Mouse (Mus musculus): Measurements from ENCODE around the gene Rxfp2. TPM values are rescaled to one million over a fixed set of nuclear protein-coding genes. Genes with fewer than 3 reads are reported as not detected.

The Rxfp2 gene
- polyA plus RNA-seq, 1 experiment from 2014 or later: 0.64 TPM

GRCm38 (mm10) chr5:150051828-150052227 is 33.4 kb downstream of the Rxfp2 start:
- Histone ChIP-seq H3K27me3 (ENCODE audit: low read depth, poor library complexity, severe bottlenecking) (no peaks in the 10 kb centered on the region), H3K36me3 (no peaks in the 10 kb centered on the region), H3K4me3 (no peak overlapping the region), H3K9me3 (replicated peaks) (no peaks in the 10 kb centered on the region), H3K4me1 (no peaks in the 10 kb centered on the region), H3K27ac (replicated peaks) (no peak overlapping the region)
- peak; percentile 54 for DNase-seq (ENCODE audit: low spot score)
- WGBS: 59% methylated on average over 5 of the region's 5 CpGs

GRCm38 (mm10) chr5:150053294-150053693 is 34.8 kb downstream of the Rxfp2 start:
- WGBS: 95% methylated on average over 4 of the region's 4 CpGs
- no peak for DNase-seq (ENCODE audit: low spot score)
- Histone ChIP-seq H3K27me3 (ENCODE audit: low read depth, poor library complexity, severe bottlenecking) (no peaks in the 10 kb centered on the region), H3K9me3 (replicated peaks) (no peaks in the 10 kb centered on the region), H3K4me3 (no peak overlapping the region), H3K4me1 (no peaks in the 10 kb centered on the region), H3K27ac (replicated peaks) (no peak overlapping the region), H3K36me3 (no peaks in the 10 kb centered on the region)

- 0 out of 2 replicates have a peak, but pooled peaks cover 5% of the 10 kb centered on the region for H3K9me3 ChIP-seq (replicated peaks)
- WGBS: 92% methylated on average over 7 of the region's 7 CpGs
- no peak overlapping the region for H3K27ac ChIP-seq (replicated peaks)
These were observed 35.5 kb downstream of the Rxfp2 start for GRCm38 (mm10) chr5:150053956-150054355.

GRCm38 (mm10) chr5:150055322-150055721 is 36.8 kb downstream of the Rxfp2 start:
- no peak overlapping the region for H3K27ac ChIP-seq (replicated peaks)
- WGBS: 84% methylated on average over 1 of the region's 1 CpGs
- no peaks in the 10 kb centered on the region for H3K36me3 ChIP-seq
- no peaks in the 10 kb centered on the region for H3K27me3 ChIP-seq (ENCODE audit: low read depth, poor library complexity, severe bottlenecking)
- H3K4me1 ChIP-seq: no peaks in the 10 kb centered on the region
- no peak for DNase-seq (ENCODE audit: low spot score)
- H3K4me3 ChIP-seq: no peak overlapping the region
- H3K9me3 ChIP-seq (replicated peaks): 0 out of 2 replicates have a peak, but pooled peaks cover 6% of the 10 kb centered on the region

More at GRCm38 (mm10) chr5:150053956-150054355, 35.5 kb downstream of the Rxfp2 start:
- Histone ChIP-seq H3K36me3 (no peaks in the 10 kb centered on the region), H3K4me3 (no peak overlapping the region), H3K27me3 (ENCODE audit: low read depth, poor library complexity, severe bottlenecking) (no peaks in the 10 kb centered on the region), H3K4me1 (no peaks in the 10 kb centered on the region)
- no peak for DNase-seq (ENCODE audit: low spot score)

- WGBS: 84% methylated on average over 5 of the region's 5 CpGs
These were observed 37.6 kb downstream of the Rxfp2 start for GRCm38 (mm10) chr5:150056056-150056455.

GRCm38 (mm10) chr5:150058845-150059244 is 40.4 kb downstream of the Rxfp2 start:
- DNase-seq (ENCODE audit: low spot score): no peak
- H3K4me1 ChIP-seq: no peaks in the 10 kb centered on the region
- H3K9me3 ChIP-seq (replicated peaks): peaks cover 12% of the 10 kb centered on the region; the same call in 1 of the 2 replicates
- WGBS: 82% methylated on average over 5 of the region's 5 CpGs
- H3K36me3 ChIP-seq: no peaks in the 10 kb centered on the region
- no peaks in the 10 kb centered on the region for H3K27me3 ChIP-seq (ENCODE audit: low read depth, poor library complexity, severe bottlenecking)
- H3K4me3 ChIP-seq: no peak overlapping the region
- H3K27ac ChIP-seq (replicated peaks): no peak overlapping the region

More at GRCm38 (mm10) chr5:150056056-150056455, 37.6 kb downstream of the Rxfp2 start:
- Histone ChIP-seq H3K27ac (replicated peaks) (no peak overlapping the region), H3K36me3 (no peaks in the 10 kb centered on the region), H3K4me3 (no peak overlapping the region), H3K9me3 (replicated peaks) (peaks cover 7% of the 10 kb centered on the region; the same call in 1 of the 2 replicates), H3K27me3 (ENCODE audit: low read depth, poor library complexity, severe bottlenecking) (no peaks in the 10 kb centered on the region), H3K4me1 (no peaks in the 10 kb centered on the region)
- DNase-seq (ENCODE audit: low spot score): no peak

GRCm38 (mm10) chr5:150059466-150059865 is 41.0 kb downstream of the Rxfp2 start:
- peaks cover 12% of the 10 kb centered on the region; the same call in 1 of the 2 replicates for H3K9me3 ChIP-seq (replicated peaks)
- H3K27ac ChIP-seq (replicated peaks): no peak overlapping the region
- H3K27me3 ChIP-seq (ENCODE audit: low read depth, poor library complexity, severe bottlenecking): no peaks in the 10 kb centered on the region
- peaks cover 3% of the 10 kb centered on the region for H3K4me1 ChIP-seq
- WGBS: 91% methylated on average over 9 of the region's 9 CpGs
- DNase-seq (ENCODE audit: low spot score): no peak
- H3K4me3 ChIP-seq: no peak overlapping the region
- H3K36me3 ChIP-seq: no peaks in the 10 kb centered on the region

- DNase-seq (ENCODE audit: low spot score): no peak
- Histone ChIP-seq H3K27me3 (ENCODE audit: low read depth, poor library complexity, severe bottlenecking) (no peaks in the 10 kb centered on the region), H3K4me1 (peaks cover 7% of the 10 kb centered on the region), H3K36me3 (no peaks in the 10 kb centered on the region), H3K9me3 (replicated peaks) (peaks cover 12% of the 10 kb centered on the region; the same call in 1 of the 2 replicates), H3K4me3 (no peak overlapping the region), H3K27ac (replicated peaks) (no peak overlapping the region)
- 87% methylated on average over 9 of the region's 9 CpGs for WGBS
These were observed 42.6 kb downstream of the Rxfp2 start for GRCm38 (mm10) chr5:150061086-150061485.

GRCm38 (mm10) chr5:150064286-150064685 is 45.8 kb downstream of the Rxfp2 start:
- 64% methylated on average over 10 of the region's 10 CpGs for WGBS
- no peaks in the 10 kb centered on the region for H3K27me3 ChIP-seq (ENCODE audit: low read depth, poor library complexity, severe bottlenecking)
- no peak for DNase-seq (ENCODE audit: low spot score)
- no peaks in the 10 kb centered on the region for H3K36me3 ChIP-seq
- H3K9me3 ChIP-seq (replicated peaks): peaks cover 6% of the 10 kb centered on the region; the same call in 1 of the 2 replicates
- H3K27ac ChIP-seq (replicated peaks): no peak overlapping the region
- peaks cover 7% of the 10 kb centered on the region for H3K4me1 ChIP-seq
- H3K4me3 ChIP-seq: no peak overlapping the region

GRCm38 (mm10) chr5:150070086-150070485 is 51.6 kb downstream of the Rxfp2 start:
- no peak for DNase-seq (ENCODE audit: low spot score)
- Histone ChIP-seq H3K4me3 (no peak overlapping the region), H3K27me3 (ENCODE audit: low read depth, poor library complexity, severe bottlenecking) (no peaks in the 10 kb centered on the region), H3K27ac (replicated peaks) (no peak overlapping the region), H3K9me3 (replicated peaks) (no peaks in the 10 kb centered on the region), H3K36me3 (no peaks in the 10 kb centered on the region), H3K4me1 (0 out of 2 replicates have a peak, but pooled peaks cover 3% of the 10 kb centered on the region)
- WGBS: 26% methylated on average over 10 of the region's 10 CpGs

- Histone ChIP-seq H3K36me3 (no peaks in the 10 kb centered on the region), H3K27ac (replicated peaks) (no peak overlapping the region), H3K4me1 (0 out of 2 replicates have a peak, but pooled peaks cover 3% of the 10 kb centered on the region), H3K27me3 (ENCODE audit: low read depth, poor library complexity, severe bottlenecking) (no peaks in the 10 kb centered on the region), H3K4me3 (no peak overlapping the region), H3K9me3 (replicated peaks) (no peaks in the 10 kb centered on the region)
- no peak for DNase-seq (ENCODE audit: low spot score)
These were observed 53.3 kb downstream of the Rxfp2 start for GRCm38 (mm10) chr5:150071738-150072137.

GRCm38 (mm10) chr5:150079866-150080797 is 61.7 kb downstream of the Rxfp2 start:
- H3K27ac ChIP-seq (replicated peaks): peak overlapping the region; percentile 82
- peak overlapping the region; percentile 38 for H3K4me3 ChIP-seq
- H3K9me3 ChIP-seq (replicated peaks): no peaks in the 10 kb centered on the region
- peak; percentile 70 for DNase-seq (ENCODE audit: low spot score)
- WGBS: 15% methylated on average over 12 of the region's 12 CpGs
- H3K36me3 ChIP-seq: no peaks in the 10 kb centered on the region
- H3K27me3 ChIP-seq (ENCODE audit: low read depth, poor library complexity, severe bottlenecking): no peaks in the 10 kb centered on the region
- H3K4me1 ChIP-seq: peaks cover 18% of the 10 kb centered on the region

GRCm38 (mm10) chr5:150082696-150083095 is 64.2 kb downstream of the Rxfp2 start:
- H3K4me3 ChIP-seq: no peak overlapping the region
- peaks cover 18% of the 10 kb centered on the region for H3K4me1 ChIP-seq
- DNase-seq (ENCODE audit: low spot score): no peak
- H3K27me3 ChIP-seq (ENCODE audit: low read depth, poor library complexity, severe bottlenecking): no peaks in the 10 kb centered on the region
- no peaks in the 10 kb centered on the region for H3K36me3 ChIP-seq
- no peaks in the 10 kb centered on the region for H3K9me3 ChIP-seq (replicated peaks)
- WGBS: 90% methylated on average over 14 of the region's 14 CpGs
- no peak overlapping the region for H3K27ac ChIP-seq (replicated peaks)

Data from midbrain, embryonic 10.5 days (tissue).